Mouse (Mus musculus) skeletal muscle tissue, adult 2 months (tissue): ENCODE data around the gene Slc45a1.

ENCODE experiments used
- DNase-seq: peaks from one replicate; pipeline ENCODE4 v3.0.0-alpha.2; 2012; ENCODE audit warnings: low read depth, low spot score

Slc45a1 gene

DNA sequence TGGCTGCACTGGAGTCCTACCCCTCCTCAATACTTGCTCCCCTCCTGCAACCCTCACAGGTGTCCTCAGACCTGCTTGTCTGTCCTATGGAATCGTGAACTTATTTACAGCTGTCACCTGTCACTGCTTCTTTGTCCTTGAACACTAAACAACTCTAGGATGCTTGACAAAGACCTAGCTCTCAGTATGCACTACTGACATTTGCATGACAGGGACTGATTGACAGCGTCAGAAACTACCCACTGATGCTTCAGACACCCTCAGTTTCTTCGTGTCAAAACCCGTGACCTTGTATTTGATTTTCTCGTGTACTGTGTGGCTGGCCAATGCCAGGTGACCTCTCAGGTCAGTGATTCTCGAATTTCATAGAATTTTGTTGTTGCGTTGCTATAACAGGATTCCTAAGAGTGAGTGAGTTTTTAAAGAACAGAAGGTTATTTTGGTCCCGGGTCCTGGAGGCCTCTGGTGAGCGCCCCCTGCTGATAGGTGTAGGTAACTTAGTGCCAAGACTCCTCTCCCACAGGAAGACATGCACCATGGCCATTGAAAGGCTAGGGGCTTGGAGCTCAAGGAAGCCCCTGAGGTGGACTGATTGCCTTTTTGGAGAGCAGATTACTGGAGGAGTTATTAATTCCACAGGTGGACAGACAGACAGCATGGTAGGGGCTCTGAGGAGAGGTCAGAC lies 8.1 kb upstream of the Slc45a1 start:
- no peak for DNase-seq

DNA sequence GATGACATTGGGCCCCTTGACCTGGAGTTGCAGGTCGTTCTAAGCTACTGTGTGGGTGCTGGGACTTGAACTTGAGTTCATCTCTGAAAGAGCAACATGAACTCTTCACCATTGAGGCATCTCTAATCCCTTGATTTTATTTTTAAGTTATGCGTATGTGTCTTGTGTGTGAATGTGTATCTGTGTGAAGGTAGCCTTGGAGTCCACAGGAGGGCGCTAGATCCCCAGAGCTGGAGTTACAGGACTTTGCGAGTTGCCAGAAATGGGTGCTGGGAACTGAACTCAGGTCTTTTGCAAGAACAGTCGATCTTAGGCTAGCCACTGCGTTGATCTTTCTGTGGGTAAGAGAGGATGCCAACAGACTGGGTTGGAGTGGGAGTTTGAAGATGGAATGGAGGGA lies 4.5 kb upstream of the Slc45a1 start:
- no peak for DNase-seq

DNA sequence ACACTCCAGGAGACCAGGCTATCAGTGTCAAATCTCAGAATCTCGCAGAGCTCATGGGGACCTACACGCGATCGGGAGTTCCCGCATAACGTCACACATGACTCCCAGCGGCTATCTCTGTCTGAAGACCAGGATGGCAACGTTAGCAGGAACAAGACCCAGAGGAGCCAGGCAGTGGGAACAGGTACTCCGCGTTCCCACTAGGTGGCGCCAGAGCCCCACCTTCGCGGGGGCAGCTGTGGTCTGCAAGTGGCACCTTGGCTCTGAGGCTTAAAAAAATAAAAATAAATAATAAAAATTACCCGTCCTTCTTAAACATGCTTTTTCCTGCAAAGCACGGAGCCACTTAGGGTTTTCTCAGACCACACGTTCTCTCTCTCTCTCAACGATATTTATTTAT lies 4.0 kb upstream of the Slc45a1 start:
- peak; percentile 76 for DNase-seq

DNA sequence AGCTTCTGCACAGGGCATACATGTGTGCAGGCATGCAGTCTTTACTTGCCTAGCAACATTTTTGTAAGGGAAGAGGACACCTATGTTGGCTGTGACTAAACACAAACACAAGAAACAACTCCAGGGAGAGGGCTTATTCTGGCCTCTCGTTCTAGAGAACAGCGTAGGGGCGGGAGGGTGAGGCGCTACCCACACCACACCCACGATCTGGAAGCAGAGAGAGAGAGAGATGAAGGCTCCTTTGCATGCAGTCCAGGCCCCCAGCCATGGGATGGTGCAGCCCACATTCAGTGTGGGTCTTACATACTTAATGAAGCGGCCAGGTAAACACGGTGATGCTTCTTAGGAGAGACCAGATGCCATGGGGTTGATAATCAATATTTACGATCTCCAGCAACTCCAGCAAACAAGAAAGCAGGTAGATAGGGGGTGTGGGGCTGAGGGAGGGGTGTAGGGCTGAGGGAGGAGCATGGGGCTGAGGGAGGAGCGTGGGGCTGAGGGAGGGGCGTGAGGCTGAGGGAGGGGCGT lies 1.2 kb upstream of the Slc45a1 start:
- DNase-seq, result no peak

DNA sequence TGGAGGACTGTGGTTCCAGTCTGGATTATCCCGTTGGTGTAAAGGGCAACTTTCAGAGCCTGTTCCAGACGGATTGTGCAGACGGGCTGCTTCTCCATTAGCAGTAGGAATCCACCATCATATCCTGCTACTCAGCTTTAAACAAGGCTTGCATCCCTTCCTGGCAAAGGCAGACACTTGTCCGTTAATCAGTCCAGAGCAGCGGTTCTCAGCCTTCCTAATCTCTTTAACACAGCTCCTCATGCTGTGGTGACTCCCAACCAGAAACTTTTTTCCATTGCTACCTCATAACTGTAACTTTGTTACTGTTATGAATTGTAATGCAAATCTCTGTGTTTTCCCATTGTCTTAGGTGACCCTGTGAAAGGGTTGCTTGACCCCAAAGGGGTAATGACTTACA lies 2.6 kb downstream of the Slc45a1 start:
- no peak for DNase-seq

DNA sequence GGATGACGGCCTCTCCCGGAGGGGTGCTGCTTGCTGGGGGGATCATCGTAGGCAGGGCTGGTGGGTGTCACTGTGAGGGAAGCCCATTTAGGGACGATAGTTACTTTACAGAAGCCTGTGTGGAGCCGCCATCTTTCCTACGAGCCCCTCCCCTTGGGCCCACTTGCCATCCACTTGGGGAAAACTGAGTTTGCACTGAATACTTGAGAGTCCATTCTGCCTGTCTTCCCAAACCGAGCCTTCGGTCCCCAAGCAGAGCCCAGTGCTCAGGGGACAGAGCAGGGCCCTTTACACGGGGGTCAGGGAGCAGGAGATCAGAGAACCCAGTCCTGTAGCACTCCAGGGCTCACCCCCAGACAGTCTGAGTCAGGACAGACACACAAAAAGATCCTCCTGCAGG lies 7.7 kb downstream of the Slc45a1 start:
- no peak for DNase-seq

DNA sequence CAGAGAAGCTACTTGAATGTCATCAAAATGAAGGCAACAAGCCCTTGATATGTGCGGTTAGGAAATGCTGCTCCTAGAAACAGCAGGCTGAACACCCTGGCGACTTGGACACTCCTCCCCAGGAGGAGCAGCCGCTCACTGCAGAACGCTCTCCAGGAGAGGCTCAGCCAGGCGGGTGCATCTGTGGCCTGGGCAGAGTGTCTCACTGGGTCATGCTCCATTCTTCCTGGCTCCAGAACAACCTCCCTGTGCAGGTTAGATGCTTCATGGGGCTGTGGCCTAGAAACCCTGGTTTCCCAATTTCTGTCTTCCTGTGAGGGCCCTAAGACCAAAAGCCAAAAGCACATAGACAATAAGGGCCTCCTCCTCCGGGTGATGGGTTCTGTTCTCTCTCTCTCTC lies 15.3 kb downstream of the Slc45a1 start:
- DNase-seq, result no peak

DNA sequence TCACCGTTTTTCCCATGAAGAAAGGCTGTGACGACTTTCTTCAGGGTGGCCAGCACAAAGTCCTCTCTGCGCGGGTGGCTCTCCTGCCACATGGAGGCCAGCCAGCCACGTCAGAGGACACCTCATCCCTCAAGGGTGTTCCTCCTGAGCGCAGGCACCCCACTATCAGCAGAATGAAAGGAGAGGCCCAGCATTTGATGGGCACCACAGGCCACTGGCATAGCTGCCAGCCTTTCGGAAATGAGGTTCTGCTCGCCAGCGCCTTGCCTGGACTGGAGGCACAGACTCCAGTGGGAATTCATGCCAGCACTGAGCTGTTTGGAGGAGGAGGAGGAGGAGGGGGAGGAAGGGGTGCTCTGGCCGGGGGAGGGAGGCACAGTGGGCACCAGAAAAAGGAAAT lies 16.4 kb downstream of the Slc45a1 start:
- no peak for DNase-seq

DNA sequence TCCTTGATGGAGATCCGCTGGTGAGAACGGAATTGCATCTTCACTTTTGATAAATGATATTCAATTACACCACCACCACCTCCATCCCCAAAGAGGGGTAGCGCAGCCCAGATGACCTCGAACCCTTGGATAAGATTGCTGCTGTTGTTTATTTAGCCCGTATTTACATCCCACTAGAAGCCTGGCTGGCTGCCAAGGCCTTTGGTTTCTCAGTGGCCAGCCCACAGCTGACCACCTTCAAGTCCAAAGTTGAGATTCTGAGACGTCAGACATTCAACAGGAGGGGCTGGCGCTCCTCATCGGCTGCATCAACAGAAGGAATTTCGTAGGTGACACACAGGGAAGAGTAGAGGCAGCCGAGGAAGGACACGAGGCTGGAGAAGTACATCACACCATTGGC lies 22.7 kb downstream of the Slc45a1 start:
- DNase-seq, result no peak

DNA sequence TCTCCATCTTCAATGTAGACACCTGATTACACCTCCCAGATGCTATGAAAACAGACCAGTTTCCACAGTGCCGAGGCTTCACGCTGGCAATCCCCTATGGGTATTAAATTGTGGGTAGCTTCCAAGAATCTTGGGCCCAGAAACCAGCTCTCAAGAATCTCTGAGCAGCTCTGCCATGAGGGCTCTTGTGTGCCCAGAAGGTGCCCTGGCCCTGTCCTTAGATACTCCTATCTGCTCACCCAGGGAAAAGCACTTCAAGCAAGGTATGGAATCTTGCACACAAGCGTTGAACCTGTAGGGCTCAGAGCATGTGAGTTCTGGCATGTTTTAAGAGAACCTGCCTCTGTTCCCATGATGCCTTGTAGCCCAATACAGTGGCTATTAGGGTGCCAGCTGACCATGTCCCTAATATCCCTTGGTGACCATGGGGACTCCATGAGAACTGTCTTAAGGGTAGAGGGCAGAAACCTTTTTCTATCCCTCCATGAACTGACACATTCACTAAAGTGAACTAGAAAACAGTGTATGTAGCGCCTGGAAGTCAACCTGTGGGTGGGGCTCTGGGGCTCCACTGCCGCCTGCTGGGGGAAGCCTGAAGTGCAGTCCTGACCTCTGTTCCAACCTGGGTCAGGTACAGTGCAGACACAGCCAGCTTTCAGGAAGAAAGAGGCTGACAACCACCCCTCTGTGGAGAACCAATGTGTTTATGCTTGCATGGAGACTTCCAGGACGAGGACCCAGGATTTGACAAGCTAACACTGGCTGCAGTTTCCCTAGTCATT lies 25.8 kb downstream of the Slc45a1 start:
- peak; percentile 36 for DNase-seq

DNA sequence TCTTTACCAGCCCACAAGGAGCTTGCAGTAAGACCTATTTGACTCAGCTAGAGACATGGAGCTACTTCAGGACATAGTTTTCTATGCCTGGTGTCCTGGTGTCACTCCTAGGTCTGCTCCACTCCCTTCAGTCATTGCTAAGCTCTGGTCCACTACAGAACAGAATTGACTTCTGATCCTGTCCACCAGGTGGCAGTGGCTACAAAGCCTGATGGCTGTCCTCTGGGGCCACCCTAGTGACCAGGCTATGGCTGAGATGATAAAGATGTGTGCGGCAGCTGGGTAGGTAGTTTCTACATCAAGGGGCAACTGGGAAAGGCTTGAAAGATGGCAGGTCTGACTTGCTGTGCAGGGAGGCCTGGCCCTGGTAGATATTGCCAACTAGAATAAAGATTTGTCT lies 26.5 kb downstream of the Slc45a1 start:
- DNase-seq, result peak; percentile 48

DNA sequence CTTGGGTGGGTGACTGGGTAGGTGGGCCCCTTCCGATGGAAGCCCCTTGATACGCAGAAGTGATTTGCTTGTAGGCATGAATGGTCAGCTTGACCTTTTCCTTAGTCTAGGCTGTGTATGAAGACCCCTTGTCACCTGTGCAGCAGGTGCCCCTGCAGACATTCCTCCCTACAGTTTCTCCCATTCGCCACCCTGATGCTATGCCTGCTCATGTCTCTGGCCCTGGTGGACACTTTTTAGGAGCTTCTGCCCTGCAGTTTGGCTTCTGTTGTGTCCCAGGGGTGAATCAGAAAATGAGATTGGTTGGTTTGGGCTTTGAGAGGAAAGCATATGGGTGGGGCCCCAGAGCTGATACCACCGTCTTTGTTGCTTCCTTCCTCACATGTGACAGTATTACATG lies 27.0 kb downstream of the Slc45a1 start:
- DNase-seq, result no peak

DNA sequence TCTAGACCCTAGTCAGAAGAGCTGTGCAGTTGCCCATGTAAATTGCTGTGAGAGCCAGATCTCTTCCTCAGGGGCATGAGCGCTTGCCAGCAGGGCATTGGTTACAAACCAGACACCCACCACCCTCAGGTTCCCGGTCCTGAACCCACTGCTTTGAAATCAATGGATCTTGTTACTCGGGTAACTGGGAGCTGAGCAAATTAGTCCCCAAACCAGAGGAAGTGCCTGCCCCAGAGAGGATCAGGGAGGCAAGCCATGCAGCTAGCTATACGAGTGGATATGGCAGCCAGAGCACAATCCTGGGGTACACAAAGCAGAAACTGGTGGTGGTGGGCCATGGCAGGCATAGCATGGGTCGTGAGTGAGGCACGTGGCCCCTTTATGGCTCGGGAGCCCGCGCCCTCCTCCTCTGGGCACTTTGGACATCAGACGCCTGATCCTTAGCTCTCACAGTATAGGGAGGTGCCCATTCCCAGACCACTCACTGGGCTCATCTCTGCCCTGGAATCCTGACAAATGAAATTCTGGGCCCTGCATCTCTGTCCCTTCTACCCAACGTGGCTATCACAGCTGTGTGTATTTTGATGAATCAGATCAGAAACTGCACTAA lies 27.7 kb downstream of the Slc45a1 start:
- no peak for DNase-seq

DNA sequence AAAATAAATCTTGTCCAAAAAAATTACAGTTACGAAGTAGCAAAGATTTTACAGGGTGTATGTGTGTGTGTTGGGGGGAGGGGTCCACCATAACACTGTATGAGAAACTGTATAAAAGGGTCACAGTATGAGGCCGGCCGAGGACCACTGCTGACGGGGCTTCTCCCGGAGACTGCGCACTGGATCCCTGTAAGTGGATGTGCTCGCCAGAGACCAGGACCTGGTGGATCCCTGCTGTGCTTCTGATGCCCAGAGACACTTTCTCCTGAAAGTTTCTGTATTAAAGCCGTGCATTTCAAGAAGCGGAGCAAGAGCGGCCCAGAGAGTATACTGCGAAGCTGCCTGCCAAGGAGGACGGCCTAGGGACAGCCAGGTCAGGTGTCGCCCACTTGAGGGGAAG lies 29.3 kb downstream of the Slc45a1 start:
- DNase-seq, result no peak

DNA sequence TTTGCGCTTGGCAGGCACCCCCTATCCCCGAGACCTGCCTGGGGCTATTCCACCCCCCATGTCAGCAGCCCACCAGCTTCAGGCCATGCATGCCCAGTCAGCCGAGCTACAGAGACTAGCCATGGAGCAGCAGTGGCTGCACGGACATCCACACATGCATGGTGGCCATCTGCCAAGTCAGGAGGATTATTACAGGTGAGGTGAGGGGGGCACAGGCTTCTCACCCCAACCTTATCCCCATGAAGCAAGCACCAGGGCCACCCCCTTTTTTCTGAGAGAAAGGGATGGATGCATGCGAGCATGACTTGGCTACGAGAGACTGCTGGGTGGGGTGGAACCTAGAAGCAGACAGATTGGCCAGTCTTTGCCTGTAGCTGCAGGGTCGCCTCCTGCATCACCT lies 33.0 kb downstream of the Slc45a1 start:
- no peak for DNase-seq

DNA sequence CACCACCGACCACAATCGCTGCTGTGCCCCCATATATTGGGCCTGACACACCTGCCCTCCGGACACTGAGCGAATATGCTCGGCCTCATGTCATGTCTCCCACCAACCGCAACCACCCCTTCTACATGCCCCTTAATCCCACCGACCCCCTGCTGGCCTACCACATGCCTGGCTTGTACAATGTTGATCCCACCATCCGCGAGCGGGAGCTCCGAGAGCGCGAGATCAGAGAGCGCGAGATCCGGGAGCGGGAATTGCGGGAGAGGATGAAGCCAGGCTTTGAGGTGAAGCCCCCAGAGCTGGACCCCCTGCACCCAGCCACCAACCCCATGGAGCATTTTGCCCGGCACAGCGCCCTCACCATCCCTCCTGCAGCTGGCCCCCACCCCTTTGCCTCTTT lies 35.1 kb downstream of the Slc45a1 start:
- DNase-seq, result no peak

DNA sequence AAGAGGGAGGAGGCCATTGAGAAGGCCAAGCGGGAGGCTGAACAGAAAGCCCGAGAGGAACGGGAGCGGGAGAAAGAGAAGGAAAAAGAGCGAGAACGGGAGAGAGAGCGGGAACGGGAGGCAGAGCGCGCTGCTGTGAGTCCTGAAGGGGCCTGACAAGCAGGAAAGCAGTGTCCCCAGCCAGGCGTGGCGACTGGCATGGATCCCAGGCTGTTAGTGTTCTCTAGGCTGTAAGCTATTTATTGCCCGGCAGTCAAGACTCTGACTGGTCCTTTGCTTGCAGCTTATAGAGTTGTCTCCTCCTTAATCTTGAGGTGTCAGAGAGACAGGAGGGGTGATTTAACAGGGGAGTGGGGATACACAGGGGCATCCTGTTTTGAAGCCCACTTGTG lies 35.9 kb downstream of the Slc45a1 start:
- peak; percentile 68 for DNase-seq

DNA sequence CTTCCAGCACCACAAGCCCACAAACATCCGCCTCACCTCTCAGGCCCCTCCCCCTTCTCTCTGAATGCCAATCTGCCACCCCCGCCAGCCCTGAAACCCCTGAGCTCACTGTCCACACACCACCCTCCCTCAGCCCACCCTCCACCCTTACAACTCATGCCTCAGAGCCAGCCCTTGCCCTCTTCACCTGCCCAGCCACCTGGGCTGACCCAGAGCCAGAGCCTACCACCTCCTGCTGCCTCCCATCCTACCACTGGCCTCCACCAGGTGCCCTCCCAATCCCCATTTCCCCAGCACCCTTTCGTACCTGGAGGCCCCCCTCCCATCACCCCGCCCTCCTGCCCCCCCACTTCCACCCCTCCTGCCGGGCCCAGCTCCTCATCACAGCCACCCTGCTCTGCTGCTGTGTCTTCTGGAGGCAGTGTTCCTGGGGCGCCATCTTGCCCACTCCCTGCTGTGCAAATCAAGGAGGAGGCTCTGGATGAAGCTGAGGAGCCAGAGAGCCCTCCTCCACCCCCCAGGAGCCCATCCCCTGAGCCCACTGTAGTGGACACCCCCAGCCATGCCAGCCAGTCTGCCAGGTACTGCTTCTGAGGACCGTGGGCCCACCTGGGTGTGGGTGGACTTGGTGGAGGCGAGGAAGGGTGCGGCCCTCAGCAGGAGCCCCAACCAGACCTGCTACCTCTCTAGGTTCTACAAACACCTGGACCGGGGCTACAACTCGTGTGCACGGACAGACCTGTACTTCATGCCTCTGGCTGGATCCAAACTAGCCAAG lies 36.5 kb downstream of the Slc45a1 start:
- no peak for DNase-seq

DNA sequence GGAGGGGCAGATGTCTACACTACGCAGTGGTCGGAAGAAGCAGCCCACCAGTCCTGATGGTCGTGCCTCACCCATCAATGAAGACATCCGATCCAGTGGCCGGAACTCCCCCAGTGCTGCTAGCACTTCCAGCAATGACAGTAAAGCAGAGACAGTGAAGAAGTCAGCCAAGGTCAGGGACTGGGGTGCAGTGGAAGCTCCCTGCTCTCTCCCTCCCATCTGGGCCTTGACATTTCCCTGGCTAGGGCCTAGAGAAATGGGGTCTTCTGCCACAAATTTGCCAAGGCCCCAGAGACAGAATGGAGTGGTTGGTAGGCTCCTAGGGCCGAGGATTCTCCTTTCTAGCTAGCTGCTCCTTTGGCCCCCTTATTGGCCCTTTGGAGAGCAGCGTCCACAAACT lies 38.3 kb downstream of the Slc45a1 start:
- DNase-seq, result no peak

DNA sequence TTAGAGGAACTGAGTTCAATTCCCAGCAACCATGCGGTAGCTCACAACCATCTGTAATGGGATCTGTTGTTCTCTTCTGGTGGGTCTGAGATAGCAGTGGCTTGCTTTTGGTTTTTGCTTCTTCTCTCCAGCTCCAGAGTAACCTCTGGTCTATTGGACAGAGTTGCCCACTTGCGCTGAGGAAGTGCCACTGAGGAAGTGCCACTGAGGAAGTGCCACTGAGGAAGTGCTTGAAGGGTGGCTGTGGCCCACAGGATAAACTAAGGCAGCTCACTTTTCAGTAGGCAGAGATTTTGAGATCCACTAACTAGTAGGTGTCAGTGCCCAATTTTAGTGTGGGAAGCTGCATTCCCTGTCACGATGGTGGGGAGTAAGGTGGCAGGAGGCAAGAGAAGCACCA lies 43.3 kb downstream of the Slc45a1 start:
- DNase-seq, result no peak

DNA sequence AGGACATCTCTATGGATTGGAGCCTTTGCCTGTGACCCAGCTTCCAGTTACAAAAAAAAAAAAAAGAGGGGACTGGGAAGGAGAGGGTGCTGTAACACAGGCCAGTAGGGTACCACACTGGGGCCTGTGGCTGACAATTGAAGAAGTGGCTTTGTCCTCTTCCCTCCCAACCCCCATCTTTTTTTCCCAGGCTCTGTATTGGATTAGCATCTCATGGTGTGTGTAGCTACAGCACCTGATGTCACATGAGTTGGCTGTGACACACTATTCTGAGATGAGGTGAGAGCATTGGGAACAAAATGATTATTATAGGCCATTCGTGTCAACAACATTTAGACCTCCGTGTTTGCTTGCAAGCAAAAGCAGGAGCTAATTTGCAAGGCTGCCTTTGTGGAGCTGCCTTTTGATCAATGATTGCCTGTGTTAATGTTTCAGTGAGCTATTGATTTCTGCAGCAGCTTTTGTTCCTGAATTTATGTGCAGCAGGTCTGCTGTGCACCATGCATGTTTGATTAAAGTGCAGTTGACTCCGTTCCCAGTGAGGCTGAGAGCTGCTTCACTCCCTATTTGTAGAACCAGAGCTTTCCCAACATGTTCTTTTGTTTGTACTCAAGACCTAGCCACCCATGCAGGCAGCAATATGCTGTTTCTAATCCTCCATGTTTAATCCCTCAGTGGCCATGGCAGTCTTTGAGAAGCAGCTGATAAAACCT lies 45.4 kb downstream of the Slc45a1 start:
- no peak for DNase-seq
